Mouse (Mus musculus) cerebellum, postnatal 4 days (tissue): ENCODE measurements around the gene Hcls1.
A peak's percentile ranks its signal among the peaks of the same experiment; 100 is the strongest.

Source experiments
- DNase-seq, 2 experiments: peaks; one replicate each; pipeline ENCODE4 v3.0.0; 2022; ENCODE audit warnings: low spot score in 2 of 2, mixed read lengths in 1 of 2

Gene Hcls1

DNA sequence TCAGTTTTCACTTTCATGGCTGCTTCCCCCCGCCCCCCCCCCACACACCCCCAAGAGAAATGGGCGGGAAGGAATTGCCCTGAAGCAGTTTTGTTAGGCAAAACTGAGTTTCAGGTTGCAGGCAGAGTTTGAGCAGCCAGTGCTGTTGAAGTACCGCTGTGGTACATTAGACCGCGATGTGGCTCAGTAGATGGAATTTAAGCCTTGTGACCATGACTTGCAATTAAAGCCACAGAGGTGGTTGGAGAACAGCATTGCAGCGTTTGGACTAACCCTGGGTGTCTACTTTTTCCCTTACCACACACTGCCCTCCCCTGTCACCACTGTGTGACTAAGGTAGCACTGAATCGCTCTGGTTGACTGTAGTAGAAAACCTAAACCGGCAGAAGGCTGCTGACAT, 54.7 kb downstream of the Hcls1 start:
- no peak for DNase-seq

DNA sequence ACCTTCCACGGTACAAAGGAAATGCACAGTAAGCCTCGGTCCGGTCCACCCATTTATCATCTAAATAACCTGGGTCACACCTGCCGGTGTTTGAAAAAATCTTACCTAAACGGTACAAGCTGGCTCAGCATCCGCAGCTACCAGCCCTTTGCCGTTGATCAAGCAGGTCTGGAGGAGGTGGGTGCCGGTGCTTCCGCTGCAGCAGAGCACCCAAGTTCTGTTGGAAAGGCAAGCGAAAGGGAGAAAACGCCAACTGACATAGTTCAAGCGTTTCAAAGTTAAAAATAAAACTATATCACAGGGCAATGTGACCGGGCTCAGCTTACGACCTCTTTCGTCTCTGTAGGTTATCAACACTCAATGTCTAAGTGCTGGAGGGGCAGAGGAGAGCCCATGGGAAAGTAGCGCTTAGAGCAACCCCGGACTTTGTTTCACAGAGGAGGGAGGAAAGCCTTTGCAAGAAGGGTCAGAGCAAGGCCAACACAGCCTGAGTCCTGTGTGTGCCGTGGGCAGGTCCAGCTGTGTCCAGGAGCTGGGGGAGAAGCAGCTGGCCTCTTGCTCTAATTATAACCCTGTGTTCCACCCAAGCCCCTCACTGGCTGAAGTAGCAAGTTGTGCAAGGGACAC, 55.3 kb downstream of the Hcls1 start, which contains the start of gene Fbxo40:
Gene Fbxo40, minus strand, starts transcription at position 469 of the 627 bp plus-strand sequence.
- DNase-seq, result no peak

DNA sequence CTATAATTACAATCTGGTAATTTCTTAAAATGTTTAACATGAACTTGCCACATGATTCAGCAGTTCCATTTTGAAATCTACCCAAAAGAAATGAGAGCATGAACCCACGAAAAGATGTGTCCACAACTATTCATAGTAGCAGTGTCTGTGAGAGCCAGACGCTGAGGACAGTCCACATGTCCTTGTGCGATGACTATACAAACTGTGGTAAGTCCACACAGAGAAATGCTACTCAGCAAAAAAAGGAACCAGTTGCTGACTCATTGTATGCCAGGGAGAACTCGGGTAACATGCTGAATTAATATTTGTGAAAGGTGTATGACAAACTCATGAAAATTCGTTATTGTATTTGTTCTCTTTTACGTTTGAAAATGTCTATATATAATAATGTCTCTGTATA, 62.9 kb downstream of the Hcls1 start:
- no peak for DNase-seq

DNA sequence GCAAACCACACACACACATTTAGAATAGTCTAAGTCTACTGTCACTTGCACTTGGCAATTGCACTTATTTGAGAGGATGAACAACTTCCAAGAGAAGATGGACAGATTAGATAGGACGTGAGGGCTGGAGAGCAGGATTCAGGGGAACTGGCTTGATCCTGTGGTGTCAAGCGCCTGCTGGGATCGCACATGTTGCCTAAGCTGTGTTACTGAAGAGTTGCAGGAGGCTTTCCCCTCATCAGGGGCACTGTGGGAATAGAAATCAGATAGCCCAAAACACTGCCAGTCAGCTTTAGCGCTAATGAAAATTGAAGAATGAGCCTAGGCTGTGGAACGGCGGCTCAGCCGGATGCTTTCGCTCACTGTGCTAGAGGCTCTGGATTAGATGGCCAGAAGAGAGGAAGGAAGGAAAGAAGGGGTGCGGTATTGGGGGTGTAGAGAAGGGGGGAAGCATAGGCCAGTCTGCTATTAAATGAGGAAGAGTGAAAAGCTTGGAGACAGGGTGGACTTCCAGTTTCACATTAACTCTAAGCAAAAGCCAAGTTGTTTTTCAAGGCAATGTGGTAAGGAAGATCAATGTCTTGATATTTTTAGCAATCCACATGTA, 64.7 kb downstream of the Hcls1 start:
- no peak for DNase-seq

DNA sequence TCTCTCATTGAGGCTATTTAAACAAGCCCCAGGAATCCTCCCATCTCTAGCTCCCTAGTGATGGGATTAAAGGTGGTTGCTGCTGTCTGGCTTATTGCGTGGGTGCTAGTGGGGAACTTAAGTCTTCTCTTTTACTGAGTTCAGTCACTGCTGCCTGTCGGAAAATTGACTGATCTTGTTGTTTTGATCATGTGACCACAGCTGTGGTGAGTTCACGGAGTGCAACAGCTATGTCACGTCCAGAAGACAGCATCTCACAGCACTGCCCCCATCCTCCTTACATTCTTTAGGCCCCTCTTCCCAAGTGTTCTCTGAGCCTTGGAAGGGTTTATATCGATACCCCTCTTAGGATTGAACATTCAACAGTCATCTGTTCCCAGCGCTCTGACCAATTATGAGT, 74.5 kb downstream of the Hcls1 start:
- DNase-seq, result no peak

DNA sequence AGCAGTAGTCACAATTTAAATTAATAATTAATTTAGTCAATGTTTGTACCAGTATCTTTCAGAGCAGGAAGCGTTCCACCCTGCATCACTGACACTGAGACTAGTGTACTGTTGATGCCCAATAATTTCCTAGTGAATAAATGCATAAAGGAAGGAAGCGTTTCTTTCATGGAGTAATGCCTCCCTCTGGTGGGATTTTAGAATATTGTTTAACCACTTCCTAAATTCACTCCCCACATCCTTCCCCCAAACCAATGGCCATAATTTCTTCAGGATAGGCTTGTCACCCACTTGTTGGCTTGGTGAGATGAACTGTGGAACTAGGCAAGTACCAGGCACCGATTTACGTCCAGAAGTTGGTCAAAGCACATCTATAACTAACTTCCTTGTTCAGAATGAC, 75.6 kb downstream of the Hcls1 start:
- peak in 1 of 2 experiments; percentile 9 for DNase-seq

DNA sequence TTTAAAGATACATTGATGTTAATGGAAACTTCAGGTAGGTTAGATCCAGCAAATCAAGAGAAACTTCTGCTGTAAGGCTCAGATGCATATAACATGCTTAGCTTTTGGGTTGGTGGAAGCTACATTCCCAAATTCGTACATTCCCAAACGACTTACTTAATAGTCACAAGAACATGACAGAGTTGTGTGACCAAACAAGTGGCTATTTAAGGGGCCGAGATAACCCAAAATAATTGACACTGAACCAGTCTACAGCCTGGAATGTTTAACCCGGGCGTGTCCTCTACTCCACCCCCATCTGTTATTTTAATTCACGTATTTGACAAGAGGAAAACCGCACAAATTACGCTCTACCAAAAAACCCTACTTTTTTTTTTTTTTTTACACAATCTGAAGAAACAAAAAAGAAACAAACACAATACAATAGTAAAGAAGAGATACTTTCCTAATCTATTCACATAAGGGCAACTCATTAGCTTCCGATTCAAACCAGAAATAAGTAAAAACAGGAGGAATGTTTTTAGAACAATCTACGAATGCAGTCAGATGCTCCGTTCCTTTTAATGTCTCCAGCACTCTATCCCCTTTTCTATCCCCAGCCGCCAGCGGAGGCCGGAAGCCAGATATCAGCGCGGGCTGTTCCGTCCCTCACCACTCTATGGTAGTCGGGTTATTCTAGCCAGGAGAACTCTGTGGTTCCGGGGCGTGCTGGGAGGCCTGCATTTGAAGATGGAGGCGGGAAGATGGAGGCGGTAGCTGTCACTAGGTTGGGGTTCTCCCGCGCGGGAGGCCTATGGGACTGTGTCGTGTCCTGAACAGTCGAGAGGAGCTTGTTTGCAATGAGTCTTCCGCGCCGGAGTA, 76.5 kb downstream of the Hcls1 start, which contains the start of gene Polq:
Gene Polq, plus strand, starts transcription at position 726 of the 861 bp plus-strand sequence.
- peak; percentile 70 to 88 for DNase-seq

DNA sequence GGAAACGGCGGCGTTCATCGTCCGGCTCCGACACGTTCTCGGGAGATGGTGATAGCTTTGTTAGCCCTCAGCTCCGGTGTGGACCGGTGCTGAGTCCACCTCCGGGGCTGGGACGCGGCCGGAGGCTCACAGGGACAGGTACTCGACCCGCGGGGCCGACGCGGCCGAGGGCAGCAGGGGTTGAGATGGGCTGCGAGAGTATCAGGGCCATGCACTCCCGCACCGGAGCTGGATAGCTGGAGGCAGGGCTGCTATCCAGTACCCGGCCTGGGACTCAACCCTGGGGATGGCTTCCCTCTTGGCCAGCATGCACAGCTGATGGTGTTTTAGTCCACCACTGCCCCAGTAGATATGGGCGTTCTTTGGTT, 77.1 kb downstream of the Hcls1 start:
- no peak for DNase-seq

DNA sequence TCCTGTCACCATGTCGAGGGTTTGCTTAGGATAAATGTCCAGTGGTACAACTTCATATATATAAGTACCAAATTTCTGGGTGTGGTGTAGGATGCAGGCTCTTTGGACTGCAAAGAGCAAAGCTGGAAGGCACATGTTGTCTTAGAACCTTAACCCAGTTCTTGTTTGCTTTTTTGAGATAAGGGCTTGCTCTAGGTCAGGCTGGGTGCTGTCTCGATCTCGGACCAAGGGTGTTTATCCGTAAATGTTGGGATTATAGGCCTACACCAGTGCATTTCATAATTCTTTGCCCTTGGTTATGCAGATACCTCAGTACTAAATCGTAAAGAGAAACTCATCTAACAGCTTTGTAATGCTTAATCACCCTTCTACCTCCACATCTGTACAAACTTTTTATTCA, 77.6 kb downstream of the Hcls1 start:
- DNase-seq, result no peak
